Mouse (Mus musculus) urinary bladder, postnatal 10 days (tissue): ENCODE results near the gene Ryr1.

Experiments
- DNase-seq: peaks from one replicate; pipeline ENCODE4 v3.0.0; 2022; ENCODE audit warnings: low spot score

Ryr1 gene

DNA sequence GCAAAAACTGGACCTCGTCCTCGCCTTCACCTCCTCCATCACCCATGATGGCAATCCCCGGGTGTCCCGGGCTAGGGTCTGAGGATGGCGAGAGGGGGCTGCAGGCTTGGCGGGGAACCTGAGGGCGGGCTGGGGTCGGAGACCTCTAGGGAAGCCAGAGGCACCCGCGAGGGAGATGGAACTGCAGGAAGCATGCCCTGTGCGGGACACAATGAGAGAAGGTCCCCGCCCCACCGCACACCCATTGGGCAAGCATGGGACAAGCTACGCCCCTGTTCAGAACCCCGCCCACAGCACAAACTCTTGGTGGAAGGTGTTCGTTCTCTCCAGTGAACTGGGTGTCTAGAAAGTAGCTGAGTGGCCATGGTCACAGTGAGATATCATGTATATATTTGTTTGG is at the start of gene Ryr1:
Gene Ryr1 (minus strand): TSS at position 210 of the 400 bp plus-strand sequence.
- DNase-seq = no peak

DNA sequence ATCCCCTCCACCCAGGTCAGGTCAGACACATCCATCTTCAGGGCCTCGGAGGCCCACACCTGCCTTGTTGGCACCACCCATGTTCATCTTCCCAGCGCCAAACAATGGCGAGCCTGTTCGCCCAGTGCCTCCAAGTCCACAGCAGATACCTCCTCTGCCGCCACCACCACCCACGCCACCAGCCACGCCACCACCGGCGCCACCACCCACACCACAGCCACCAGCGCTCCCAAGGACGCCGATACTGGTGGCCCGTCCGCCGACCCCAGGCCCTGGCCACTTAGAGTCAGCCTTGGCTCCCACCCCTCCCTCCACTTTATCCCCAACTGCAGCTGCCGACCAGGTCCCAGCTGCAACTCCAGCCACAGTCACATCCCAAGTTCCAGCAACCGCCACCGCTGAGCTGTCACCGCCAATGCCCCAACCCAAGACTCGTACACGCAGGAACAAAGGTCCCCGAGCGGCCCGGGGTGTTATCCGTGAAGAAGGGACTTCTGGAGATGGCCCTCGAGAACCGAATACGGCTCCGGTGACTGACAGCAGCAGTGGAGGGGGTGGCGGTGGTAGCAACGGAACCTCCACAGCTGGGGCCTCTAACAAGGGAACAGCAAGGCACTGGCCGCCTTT is 47.5 kb upstream of the Ryr1 start:
- DNase-seq = no peak

DNA sequence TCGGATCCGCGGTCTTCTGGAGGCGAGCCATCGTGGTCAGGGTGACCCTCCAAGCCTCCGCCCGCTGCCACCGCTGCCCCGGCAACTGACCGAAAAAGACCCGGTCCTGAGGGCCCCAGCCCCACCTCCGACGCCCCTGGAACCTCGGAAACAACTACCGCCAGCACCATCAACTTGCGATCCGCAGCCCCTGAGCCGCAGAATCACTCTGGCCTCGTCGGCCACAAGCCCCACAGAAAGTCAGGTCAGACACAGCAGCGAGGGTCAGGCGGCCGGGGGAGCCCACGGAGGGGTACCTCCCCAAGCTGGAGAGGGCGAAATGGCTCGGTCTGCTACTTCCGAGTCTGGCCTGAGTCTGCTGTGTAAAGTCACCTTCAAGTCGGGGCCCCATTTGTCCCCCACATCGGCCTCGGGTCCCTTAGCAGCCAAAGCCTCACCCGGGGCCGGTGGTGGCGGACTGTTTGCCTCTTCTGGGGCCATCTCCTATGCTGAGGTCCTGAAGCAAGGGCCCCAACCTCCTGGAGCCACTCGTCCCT is 46.7 kb upstream of the Ryr1 start:
- no peak for DNase-seq

DNA sequence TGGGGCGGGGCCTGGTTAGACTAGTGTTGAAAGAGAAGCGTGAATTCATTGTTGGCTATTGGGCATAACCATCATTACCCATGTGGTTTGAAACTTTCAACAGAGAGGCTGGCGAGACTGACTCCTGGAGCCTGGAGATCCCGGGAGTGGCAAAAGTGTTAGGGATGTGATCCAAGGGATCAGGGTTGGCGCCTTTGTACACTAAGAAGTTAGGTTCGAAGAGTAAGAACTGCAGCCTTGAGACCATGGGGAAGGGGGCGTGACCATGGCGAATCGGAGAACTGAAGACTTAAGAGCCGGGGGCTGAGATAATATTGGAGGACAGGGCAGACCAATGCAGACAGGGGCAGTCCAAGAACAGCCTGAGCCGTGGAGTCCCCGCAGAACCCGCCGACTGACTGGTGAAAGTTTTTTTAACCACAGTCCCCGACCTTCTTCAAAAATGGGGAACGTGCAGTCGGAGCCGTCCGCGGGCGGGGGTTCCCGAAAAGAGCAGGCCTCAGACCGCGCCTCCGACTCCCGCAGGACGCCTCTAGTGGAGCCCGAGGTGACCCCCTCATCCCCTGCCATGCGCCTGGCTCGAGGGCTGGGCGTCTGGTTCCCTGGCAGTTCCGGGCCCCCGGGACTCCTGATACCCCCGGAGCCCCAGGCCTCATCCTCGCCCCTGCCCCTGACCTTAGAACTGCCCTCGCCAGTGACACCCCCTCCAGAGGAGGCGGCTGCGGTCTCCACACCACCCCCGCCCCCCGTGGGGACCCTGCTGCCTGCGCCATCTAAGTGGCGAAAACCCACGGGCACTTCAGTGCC is 46.0 kb upstream of the Ryr1 start:
- no peak for DNase-seq

DNA sequence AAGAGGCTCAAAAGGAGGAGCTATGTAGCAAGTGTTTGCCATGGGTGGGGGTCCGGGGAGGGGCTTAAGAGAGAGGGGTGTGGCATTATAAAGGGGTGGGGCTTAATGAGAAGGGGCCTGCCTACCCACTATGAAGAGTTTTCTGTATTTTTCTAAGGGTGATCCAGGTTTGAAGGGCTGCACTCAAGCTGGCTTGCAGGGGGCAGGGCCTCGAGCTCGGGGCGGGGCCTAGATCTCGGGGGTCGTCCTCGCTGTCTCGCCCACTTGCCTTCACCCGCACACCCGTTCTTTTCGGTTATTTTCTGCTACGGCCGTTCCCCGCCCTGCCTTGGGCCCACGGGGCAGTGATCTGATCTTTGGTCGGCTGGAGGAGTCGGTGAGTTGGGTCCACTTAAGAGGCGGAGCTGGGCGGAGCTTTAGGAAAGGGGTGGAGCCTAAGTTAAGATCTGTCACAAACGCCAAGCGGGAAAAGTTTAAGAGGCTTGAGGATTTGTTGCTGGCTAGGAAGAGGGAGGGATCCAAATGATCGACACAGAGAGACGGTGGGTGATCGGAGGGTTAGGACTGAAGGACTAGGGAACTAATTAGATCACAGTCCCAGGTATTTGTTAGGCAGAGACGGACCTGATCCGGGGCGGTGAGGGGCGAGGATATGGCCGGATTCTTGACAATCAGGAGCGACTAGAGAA is 45.2 kb upstream of the Ryr1 start, which contains the start of the genes Ggn and Spred3:
Gene Ggn (plus strand): TSS at position 145 of the 689 bp plus-strand sequence.
Gene Spred3 (minus strand): TSS at position 346 of the 689 bp plus-strand sequence.
- no peak for DNase-seq

DNA sequence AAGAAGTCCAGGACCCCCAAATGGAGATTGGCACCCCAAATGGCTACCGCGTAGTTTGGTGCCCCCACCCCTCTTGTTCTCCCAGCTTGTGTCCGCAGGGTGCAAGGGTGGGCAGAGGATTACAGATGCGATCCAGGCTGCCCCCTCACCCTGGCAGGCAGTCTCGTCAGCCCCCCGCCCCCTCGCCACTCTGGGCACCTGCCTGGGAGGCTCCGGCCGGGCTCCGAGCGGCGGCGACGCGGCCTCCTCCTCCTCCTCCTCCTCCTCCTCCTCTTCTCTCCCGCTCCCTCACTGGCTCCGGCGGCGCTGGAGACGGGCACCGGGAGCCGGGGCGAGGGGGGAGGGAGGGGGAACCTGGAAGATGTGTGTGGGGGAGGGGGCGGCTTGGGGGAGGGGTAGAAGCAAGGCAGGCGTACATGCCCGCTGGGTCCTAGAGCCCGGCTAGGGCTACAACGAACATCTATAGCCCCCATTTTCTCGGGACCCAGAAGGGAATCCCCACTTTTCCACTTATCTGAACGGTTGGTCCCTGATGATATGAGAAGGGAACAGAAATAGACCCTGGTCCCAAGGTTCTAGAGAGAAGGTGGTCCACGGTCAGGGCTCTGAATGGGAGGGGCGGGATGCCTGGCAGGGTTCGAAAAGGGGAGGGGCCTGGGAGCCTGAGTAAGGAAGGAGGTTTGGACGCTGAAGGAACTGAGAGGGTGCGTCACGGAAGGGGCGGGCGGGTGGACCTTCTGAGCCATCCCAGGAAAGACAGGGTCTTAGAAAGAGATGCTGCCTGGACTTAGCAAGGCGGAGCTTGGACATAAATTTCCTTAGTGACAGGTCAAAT is 44.5 kb upstream of the Ryr1 start:
- no peak for DNase-seq

DNA sequence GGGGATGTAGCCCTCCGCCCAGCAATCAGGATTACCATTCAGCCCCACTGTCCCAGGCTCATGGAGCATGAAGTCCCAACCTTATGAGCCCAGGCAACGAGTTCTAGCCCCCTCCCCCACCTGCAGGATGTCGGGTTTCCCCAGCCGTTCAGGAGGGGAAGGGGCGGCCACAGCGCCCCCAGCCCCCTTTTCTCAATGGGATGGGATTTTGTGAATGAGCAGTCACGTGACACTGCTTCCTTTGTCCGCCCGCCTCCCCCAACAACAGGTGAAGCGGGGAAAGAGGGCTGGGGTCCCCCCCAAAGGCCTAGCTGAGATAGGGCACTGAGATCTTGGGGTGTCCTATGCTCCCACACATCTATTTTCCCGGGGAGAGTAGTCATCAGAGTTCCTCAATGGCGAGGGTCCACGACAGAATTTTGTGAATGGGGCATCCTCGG is 43.8 kb upstream of the Ryr1 start:
- no peak for DNase-seq

DNA sequence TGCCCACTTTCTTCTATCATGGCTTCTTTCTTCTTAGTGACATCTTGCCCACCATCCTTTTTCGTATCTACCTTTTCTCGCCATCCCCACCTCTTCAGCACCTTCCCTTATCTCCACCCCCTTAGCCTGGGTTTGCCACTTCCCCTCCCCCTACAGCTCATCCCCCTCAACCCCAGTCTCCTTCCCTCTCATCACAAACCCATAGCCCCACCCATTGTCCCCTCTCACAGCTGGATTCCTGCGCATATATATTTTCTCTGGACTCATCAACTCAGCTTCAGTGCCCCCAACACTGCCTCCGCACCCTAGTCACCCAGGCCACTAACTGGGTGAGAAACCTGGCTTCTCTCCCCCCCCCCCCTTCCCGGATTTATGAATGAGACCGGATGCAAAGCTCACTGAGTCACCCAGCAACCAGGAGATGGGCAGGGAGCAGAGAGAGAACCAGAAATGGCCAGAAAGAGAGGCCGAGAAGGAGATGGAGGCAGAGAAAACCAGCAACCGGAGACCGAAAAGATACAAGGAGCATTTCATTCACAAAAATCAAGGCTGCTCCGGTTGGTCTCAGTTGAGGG is 43.2 kb upstream of the Ryr1 start:
- DNase-seq = no peak

DNA sequence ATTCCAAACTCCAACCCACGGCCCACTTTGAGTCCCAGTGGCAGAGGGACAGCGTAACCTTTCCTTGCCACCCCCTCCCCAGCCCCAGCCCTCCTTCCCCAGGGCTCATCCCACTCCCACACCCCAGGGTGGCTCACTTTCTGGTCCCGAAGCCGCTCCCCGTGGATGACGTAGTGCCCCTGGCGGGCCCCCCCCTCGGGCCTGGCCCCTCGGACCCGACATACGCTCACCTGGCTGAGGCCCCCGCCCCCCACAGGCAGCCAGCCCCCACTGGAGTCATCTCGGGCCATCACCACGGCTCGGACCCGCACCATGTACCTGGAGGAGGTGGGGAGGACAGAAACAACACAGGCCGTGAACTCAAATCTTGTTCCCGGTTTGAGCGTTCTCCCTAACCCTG is 42.7 kb upstream of the Ryr1 start:
- DNase-seq = no peak

DNA sequence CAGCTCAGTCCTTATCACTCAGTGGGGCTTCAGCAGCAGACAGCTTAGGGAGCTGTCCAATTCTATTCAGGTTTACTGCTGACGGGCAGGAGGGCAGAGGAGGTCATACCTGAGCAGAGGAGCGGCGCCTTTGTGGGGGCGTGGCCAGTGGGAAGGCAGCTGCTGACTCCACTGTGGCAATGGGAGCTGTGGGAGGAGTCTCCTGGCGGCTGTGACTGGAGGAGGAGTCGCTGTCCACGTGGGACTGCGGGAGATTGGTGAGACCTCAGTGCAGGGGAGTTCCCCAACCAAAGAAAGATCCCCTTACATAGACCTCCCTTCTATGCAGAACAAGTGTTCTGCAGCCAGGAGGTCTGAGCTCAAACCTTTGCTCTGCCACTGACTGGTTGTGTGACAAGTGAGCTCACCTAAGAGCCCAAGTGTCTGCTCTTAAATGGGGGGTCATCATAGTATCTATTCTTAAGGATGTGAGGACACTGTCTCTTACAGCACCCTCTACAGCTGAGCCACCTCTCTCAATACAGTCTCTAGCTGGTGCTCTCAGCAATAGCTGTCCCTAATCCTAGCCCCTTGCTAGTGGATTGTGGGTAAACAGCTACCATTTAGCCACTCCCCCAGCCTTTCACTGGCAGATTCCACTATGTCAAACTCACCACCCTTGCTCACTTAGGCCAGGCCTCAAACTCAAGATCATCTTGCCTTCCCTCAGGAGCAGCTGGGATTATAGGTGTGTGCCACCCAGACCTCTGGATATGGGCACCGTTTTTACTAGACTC is 38.0 kb upstream of the Ryr1 start:
- no peak for DNase-seq

DNA sequence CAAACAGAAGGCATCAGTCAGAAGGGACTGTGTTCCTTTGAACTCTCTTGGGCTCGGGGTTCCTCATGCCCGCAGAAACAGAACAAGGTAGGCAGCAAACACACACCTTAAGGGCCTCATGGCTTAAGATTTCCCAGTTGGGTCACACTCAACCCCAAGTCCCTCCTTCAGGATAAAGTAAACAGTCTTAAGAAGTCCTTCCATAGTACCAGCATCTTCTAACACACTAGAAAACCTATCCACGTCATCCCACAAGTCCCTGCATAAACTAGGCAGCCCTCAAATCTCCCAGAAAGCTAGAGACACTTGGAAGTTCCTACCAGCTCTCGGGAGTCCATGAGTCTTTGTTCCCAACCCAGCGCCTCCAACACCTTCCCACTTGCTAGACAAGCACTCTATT is 37.3 kb upstream of the Ryr1 start:
- no peak for DNase-seq

DNA sequence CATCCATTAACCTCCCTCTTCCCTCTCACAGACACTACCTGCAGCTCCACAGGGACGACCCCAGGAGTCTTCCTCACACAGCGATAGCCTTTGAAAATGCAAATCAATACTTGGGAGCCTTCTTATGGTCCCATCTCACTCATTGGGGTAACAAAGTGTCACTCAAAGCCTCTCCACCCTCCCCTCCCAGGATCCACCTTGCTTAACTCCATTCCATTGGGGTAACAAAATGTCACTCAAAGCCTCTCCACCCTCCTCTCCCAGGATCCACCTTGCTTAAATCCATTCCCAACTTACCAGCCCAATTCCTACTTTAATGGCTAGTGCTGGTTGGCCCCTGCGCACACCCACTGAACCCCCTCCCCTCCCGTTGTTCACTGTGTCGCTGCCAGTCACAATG is 33.3 kb upstream of the Ryr1 start:
- DNase-seq = no peak

DNA sequence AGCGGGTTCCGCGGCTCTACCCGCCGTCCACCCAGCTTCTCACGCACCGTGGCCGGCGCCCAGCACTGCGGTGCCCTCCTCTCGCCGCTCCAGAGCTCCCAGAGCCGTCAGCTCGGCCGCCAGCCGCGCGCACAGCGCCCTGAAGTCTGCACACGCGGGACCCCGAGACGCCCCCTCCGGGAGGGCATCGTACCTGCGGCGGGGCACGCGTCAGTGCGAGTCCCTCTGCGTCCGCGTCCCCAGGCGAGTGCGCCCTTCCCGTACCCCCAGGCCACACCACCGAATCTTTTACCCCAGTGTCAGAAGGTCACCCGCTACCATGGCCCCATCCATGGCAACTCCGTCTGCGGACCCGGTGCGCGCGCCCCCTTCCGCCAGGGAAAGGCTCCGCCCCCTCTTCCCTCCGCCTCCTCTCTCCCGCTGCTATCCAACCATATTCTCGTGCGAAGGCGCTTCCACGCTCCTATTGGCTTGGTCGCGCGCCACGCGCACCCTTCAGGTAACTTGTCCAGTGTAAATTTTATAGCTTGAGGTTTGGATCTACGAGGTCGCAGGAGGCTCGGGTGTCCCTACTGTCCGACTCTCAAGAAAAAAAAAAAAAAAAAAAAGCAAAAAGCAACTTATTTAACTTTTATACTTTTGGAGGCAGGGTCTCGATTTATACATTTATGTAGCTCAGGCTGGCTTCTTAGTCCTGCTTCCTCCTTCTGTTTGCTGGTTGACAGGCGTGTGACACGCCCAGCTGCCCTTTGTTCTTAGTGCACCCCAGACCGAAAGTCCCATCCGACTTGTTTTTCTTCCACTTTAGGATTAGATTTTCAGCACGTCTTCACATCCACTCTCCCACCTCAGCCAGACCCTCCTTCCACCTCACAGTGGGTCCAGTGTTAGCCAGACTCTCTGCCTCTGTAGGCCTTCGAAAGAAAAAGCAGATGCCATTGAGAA is 31.1 kb upstream of the Ryr1 start, which contains the start of gene Fam98c:
Gene Fam98c (minus strand): TSS at position 397 of the 945 bp plus-strand sequence.
- DNase-seq = no peak

DNA sequence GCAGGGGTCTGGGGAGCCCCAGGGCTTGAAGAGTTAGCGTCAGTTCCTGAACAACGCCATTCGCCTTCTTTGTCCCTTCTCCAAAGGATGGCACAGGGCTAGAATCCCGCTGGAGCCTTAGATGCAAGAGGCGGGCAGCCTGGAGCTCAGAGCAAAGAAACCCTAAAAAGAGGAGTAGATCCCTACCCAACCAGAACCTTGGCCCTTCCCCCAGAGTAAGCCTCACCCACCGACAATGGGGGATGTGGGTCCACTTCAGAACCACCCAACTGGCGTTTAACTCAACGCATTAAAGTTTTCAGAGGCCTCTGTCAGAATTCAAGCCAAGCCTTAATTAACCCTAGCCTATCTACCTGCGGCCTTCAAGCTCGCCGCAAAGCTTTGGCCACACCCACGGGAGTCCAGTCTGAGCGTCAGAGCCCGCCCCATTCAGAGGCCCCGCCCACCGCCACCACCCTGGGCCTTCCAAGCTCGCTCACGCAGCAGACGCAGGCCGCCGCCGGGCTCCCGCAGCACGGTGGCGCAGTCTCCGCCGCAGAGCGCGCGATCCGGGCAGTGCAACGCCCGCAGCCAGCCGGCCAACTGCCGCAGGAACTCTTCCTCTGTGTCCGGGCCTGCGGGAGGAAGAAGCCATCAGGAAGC is 30.3 kb upstream of the Ryr1 start:
- peak; percentile 54 for DNase-seq

DNA sequence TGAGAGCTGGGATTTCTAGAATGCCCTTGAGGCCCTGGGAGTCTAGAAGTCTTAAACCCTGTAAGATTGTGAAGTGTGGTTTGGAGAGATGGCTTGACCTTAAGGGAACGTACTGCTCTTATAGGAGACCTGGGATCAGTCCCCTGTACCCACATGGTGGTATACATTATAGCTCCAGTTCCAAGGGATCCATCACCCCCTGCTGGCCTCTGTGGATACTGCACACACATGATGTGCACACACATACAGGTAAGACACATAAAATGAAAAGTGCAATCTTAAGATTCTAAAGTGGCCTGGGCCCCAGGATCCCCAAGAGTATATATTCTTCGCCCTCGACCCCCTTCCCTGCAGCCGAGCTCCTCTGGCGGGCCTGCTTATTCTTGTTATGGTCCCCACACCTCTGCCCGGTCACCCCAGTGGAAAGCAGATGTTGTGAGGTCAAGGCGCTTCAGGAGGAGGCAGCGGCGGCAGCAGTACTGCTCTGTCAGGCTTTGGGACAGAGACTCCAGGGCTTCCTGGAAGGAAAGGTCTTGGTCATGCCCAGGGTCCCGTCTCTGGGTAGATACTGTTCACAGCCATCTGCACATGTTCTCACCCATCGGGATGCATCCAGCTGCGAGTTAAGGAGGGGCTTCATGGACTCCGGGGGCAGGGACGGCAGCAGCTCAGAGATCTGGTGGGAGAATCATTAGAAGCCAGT is 29.2 kb upstream of the Ryr1 start:
- no peak for DNase-seq

DNA sequence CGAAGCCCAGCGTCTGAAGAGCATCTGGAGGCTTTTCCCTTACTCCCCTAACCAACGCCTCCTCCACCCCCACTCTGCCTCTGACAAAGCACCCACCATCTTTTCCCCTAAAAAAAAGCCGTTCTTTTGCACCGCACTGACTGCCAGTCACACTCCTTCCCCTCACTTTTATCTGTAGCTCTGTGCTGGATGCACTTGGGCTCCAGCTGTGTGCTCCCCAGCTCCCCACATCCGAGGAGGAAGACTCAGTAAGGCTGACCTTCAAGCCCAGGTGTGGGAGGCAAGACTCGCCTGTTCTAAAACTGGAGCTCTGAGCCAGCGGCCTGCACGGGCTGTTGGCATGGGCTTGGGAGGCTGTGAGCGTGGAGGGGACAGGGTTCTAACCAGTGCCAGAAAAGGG is 26.5 kb upstream of the Ryr1 start:
- no peak for DNase-seq

DNA sequence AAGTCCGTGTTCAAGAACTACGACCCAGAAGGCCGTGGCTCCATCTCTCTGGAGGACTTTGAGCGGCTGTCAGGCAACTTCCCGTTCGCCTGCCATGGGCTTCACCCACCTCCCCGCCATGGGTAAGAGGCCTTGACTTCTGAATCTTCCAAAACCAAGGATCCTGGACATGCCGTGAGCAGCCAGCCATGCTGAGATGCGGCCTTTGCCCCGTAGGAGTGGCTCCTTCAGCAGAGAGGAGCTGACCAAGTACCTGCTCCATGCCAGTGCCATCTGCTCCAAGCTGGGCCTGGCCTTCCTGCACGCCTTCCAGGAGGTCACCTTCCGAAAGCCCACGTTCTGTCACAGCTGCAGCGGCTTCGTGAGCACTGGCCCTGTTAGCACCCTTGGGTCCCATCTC is 23.8 kb upstream of the Ryr1 start:
- no peak for DNase-seq
